Mouse (Mus musculus): ENCODE measurements around the gene Ubfd1. TPM values are rescaled to one million over a fixed set of nuclear protein-coding genes. Genes with fewer than 3 reads are reported as not detected.
A peak's percentile ranks its signal among the peaks of the same experiment; 100 is the strongest.

Ubfd1 gene
- polyA plus RNA-seq, 1 experiment from 2014 or later, result 74.8 TPM

GRCm38 (mm10) chr7:122050834-122051233, 16.1 kb upstream of the Ubfd1 start:
- Histone ChIP-seq H3K36me3 (replicated peaks) (peaks cover 85% of the 10 kb centered on the region), H3K9me3 (no peaks in the 10 kb centered on the region), H3K4me1 (no peaks in the 10 kb centered on the region), H3K27me3 (replicated peaks; ENCODE audit: low read depth, poor library complexity, severe bottlenecking) (no peaks in the 10 kb centered on the region), H3K4me3 (no peak overlapping the region), H3K27ac (replicated peaks) (no peak overlapping the region)
- DNase-seq (ENCODE audit: low spot score), result no peak
- WGBS, result 82% methylated on average over 1 of the region's 1 CpGs

- 85% methylated on average over 5 of the region's 5 CpGs for WGBS
- Histone ChIP-seq H3K27ac (replicated peaks) (no peak overlapping the region), H3K27me3 (replicated peaks; ENCODE audit: low read depth, poor library complexity, severe bottlenecking) (no peaks in the 10 kb centered on the region), H3K9me3 (no peaks in the 10 kb centered on the region), H3K4me1 (no peaks in the 10 kb centered on the region), H3K36me3 (replicated peaks) (peaks cover 90% of the 10 kb centered on the region), H3K4me3 (no peak overlapping the region)
- no peak for DNase-seq (ENCODE audit: low spot score)
Measured at GRCm38 (mm10) chr7:122056633-122057032, 10.3 kb upstream of the Ubfd1 start.

GRCm38 (mm10) chr7:122065656-122066055, 1.3 kb upstream of the Ubfd1 start:
- WGBS, result 73% methylated on average over 1 of the region's 1 CpGs
- Histone ChIP-seq H3K4me3 (peak overlapping the region; percentile 99), H3K4me1 (peaks cover 29% of the 10 kb centered on the region), H3K27me3 (replicated peaks; ENCODE audit: low read depth, poor library complexity, severe bottlenecking) (no peaks in the 10 kb centered on the region), H3K36me3 (replicated peaks) (peaks cover 46% of the 10 kb centered on the region), H3K27ac (replicated peaks) (no peak overlapping the region), H3K9me3 (no peaks in the 10 kb centered on the region)
- DNase-seq (ENCODE audit: low spot score), result no peak

GRCm38 (mm10) chr7:122066102-122066944, 652 bp upstream of the Ubfd1 start:
- peak overlapping the region; percentile 93 for H3K27ac ChIP-seq (replicated peaks)
- H3K4me1 ChIP-seq, result peaks cover 29% of the 10 kb centered on the region
- DNase-seq (ENCODE audit: low spot score), result no peak
- WGBS, result 22% methylated on average over 31 of the region's 31 CpGs
- peaks cover 46% of the 10 kb centered on the region for H3K36me3 ChIP-seq (replicated peaks)
- peak overlapping the region; percentile 99 for H3K4me3 ChIP-seq
- H3K27me3 ChIP-seq (replicated peaks; ENCODE audit: low read depth, poor library complexity, severe bottlenecking), result no peaks in the 10 kb centered on the region
- no peaks in the 10 kb centered on the region for H3K9me3 ChIP-seq

GRCm38 (mm10) chr7:122067517-122068381, 774 bp downstream of the Ubfd1 start:
- Histone ChIP-seq H3K27ac (replicated peaks) (peak overlapping the region; percentile 93), H3K36me3 (replicated peaks) (peaks cover 46% of the 10 kb centered on the region), H3K4me3 (peak overlapping the region; percentile 99), H3K4me1 (peaks cover 29% of the 10 kb centered on the region), H3K27me3 (replicated peaks; ENCODE audit: low read depth, poor library complexity, severe bottlenecking) (no peaks in the 10 kb centered on the region), H3K9me3 (no peaks in the 10 kb centered on the region)
- WGBS, result 1% methylated on average over 58 of the region's 58 CpGs
- no peak for DNase-seq (ENCODE audit: low spot score)

- no peaks in the 10 kb centered on the region for H3K27me3 ChIP-seq (replicated peaks; ENCODE audit: low read depth, poor library complexity, severe bottlenecking)
- whole genome bisulfite sequencing, result 86% methylated on average over 3 of the region's 3 CpGs
- H3K4me1 ChIP-seq, result no peaks in the 10 kb centered on the region
- H3K9me3 ChIP-seq, result no peaks in the 10 kb centered on the region
- H3K27ac ChIP-seq (replicated peaks), result no peak overlapping the region
- no peak for DNase-seq (ENCODE audit: low spot score)
- H3K4me3 ChIP-seq, result no peak overlapping the region
- peaks cover 100% of the 10 kb centered on the region for H3K36me3 ChIP-seq (replicated peaks)
Measured at GRCm38 (mm10) chr7:122074374-122074773, 7.4 kb downstream of the Ubfd1 start.

- DNase-seq (ENCODE audit: low spot score), result no peak
- no peaks in the 10 kb centered on the region for H3K4me1 ChIP-seq
- no peaks in the 10 kb centered on the region for H3K27me3 ChIP-seq (replicated peaks; ENCODE audit: low read depth, poor library complexity, severe bottlenecking)
- no peaks in the 10 kb centered on the region for H3K9me3 ChIP-seq
- H3K4me3 ChIP-seq, result no peak overlapping the region
- WGBS, result 95% methylated on average over 8 of the region's 8 CpGs
- peaks cover 94% of the 10 kb centered on the region for H3K36me3 ChIP-seq (replicated peaks)
- no peak overlapping the region for H3K27ac ChIP-seq (replicated peaks)
Measured at GRCm38 (mm10) chr7:122079798-122080554, 13.0 kb downstream of the Ubfd1 start.

- no peaks in the 10 kb centered on the region for H3K27me3 ChIP-seq (replicated peaks; ENCODE audit: low read depth, poor library complexity, severe bottlenecking)
- H3K4me3 ChIP-seq, result no peak overlapping the region
- no peaks in the 10 kb centered on the region for H3K9me3 ChIP-seq
- no peak for DNase-seq (ENCODE audit: low spot score)
- no peak overlapping the region for H3K27ac ChIP-seq (replicated peaks)
- WGBS, result 98% methylated on average over 1 of the region's 1 CpGs
- no peaks in the 10 kb centered on the region for H3K4me1 ChIP-seq
- H3K36me3 ChIP-seq (replicated peaks), result peaks cover 94% of the 10 kb centered on the region
Measured at GRCm38 (mm10) chr7:122081071-122081470, 14.1 kb downstream of the Ubfd1 start.

GRCm38 (mm10) chr7:122087195-122087982, 20.4 kb downstream of the Ubfd1 start:
- Histone ChIP-seq H3K27ac (replicated peaks) (no peak overlapping the region), H3K4me1 (no peaks in the 10 kb centered on the region), H3K36me3 (replicated peaks) (peaks cover 94% of the 10 kb centered on the region), H3K4me3 (no peak overlapping the region), H3K27me3 (replicated peaks; ENCODE audit: low read depth, poor library complexity, severe bottlenecking) (no peaks in the 10 kb centered on the region), H3K9me3 (no peaks in the 10 kb centered on the region)
- WGBS, result 94% methylated on average over 11 of the region's 11 CpGs
- no peak for DNase-seq (ENCODE audit: low spot score)

GRCm38 (mm10) chr7:122094564-122095330, 27.8 kb downstream of the Ubfd1 start:
- Histone ChIP-seq H3K4me1 (0 out of 2 replicates have a peak, but pooled peaks cover under 1% of the 10 kb centered on the region), H3K4me3 (no peak overlapping the region), H3K9me3 (no peaks in the 10 kb centered on the region), H3K36me3 (replicated peaks) (peaks cover 95% of the 10 kb centered on the region), H3K27ac (replicated peaks) (no peak overlapping the region), H3K27me3 (replicated peaks; ENCODE audit: low read depth, poor library complexity, severe bottlenecking) (no peaks in the 10 kb centered on the region)
- no peak for DNase-seq (ENCODE audit: low spot score)
- WGBS, result 94% methylated on average over 2 of the region's 2 CpGs

- WGBS, result 95% methylated on average over 3 of the region's 3 CpGs
- Histone ChIP-seq H3K4me1 (peaks cover 14% of the 10 kb centered on the region), H3K27me3 (replicated peaks; ENCODE audit: low read depth, poor library complexity, severe bottlenecking) (no peaks in the 10 kb centered on the region), H3K9me3 (no peaks in the 10 kb centered on the region), H3K27ac (replicated peaks) (no peak overlapping the region), H3K4me3 (no peak overlapping the region), H3K36me3 (replicated peaks) (peaks cover 63% of the 10 kb centered on the region)
- no peak for DNase-seq (ENCODE audit: low spot score)
Measured at GRCm38 (mm10) chr7:122098009-122098408, 31.0 kb downstream of the Ubfd1 start.

Data from embryonic facial prominence, embryonic 10.5 days (tissue).